Mouse (Mus musculus) forebrain, embryonic 16.5 days (tissue): Measurements from ENCODE around the gene Med24. TPM values are rescaled to one million over a fixed set of nuclear protein-coding genes. Genes with fewer than 3 reads are reported as not detected.
A peak's percentile ranks its signal among the peaks of the same experiment; 100 is the strongest.

ENCODE experiments used
- ATAC-seq: fragments of 200-750 bp; cut with Nextera tagmentation; 2 replicates; pipeline ENCODE4 v1.8.0; 2017; ENCODE audit warnings: mild to moderate bottlenecking, moderate library complexity
- H3K27ac ChIP-seq: fragments of 300-500 bp; sonication (generic); 2 replicates; pipeline ENCODE4 v1.5.1; 2014; ENCODE audit warnings: low read length, control low read depth
- H3K27me3 ChIP-seq: fragments of 300-500 bp; sonication (generic); replicated peaks from 2 replicates; pipeline ENCODE4 v1.6.1; 2014; ENCODE audit warnings: low read length; ENCODE audit not compliant: control insufficient read depth, insufficient read depth
- H3K36me3 ChIP-seq: fragments of 300-500 bp; sonication (generic); 2 replicates; pipeline ENCODE4 v1.6.1; 2014; ENCODE audit not compliant: control insufficient read depth, insufficient read depth
- H3K4me1 ChIP-seq: fragments of 300-500 bp; sonication (generic); replicated peaks from 2 replicates; pipeline ENCODE4 v1.6.1; 2014; ENCODE audit warnings: low read length; ENCODE audit not compliant: control insufficient read depth, insufficient read depth
- H3K4me2 ChIP-seq: fragments of 300-500 bp; sonication (generic); 2 replicates; pipeline ENCODE4 v1.6.1; 2014; ENCODE audit warnings: mild to moderate bottlenecking, low read length, control low read depth
- H3K4me3 ChIP-seq: fragments of 300-500 bp; sonication (generic); replicated peaks from 2 replicates; pipeline ENCODE4 v1.5.1; 2014; ENCODE audit warnings: mild to moderate bottlenecking, low read length, control low read depth
- H3K9ac ChIP-seq: fragments of 300-500 bp; sonication (generic); replicated peaks from 2 replicates; pipeline ENCODE4 v1.6.1; 2014; ENCODE audit warnings: low read depth, low read length, control low read depth
- H3K9me3 ChIP-seq: fragments of 300-500 bp; sonication (generic); 2 replicates; pipeline ENCODE4 v1.6.1; 2016; ENCODE audit warnings: low read length; ENCODE audit not compliant: control insufficient read depth
- WGBS: fragments of 180-500 bp; shearing (Covaris S2); extraction: QIAGEN DNeasy Blood & Tissue Kit; methylation state at CpG from one replicate; pipeline ENCODE4 v1.1.7; 2014; 5-methylcytosine and 5-hydroxymethylcytosine counted together
- polyA plus RNA-seq: library from polyadenylated mRNA; unstranded; fragments of >200 nt; fragmentation: Nextera tagmentation; extraction: Ambion mirVana; gene quantifications from 2 replicates; pipeline ENCODE4 v1.2.1, GENCODE M21; 2015

Med24 gene
- polyA plus RNA-seq, 1 experiment from 2014 or later: 93.7 TPM

- H3K4me1 ChIP-seq: peaks cover 48% of the 10 kb centered on the region
- WGBS: 22% methylated on average over 7 of the region's 7 CpGs
- H3K9me3 ChIP-seq: no peaks in the 10 kb centered on the region
- no peak overlapping the region for H3K27ac ChIP-seq
- H3K27me3 ChIP-seq: no peaks in the 10 kb centered on the region
- no peak overlapping the region for H3K9ac ChIP-seq
- no peak overlapping the region for H3K4me3 ChIP-seq
- no peak overlapping the region for H3K4me2 ChIP-seq
- ATAC-seq: peak; percentile 23; the same call in 1 of the 2 replicates
- peaks cover 15% of the 10 kb centered on the region for H3K36me3 ChIP-seq
Measured at GRCm38 (mm10) chr11:98754621-98755181, 25.5 kb upstream of the Med24 start.

DNA sequence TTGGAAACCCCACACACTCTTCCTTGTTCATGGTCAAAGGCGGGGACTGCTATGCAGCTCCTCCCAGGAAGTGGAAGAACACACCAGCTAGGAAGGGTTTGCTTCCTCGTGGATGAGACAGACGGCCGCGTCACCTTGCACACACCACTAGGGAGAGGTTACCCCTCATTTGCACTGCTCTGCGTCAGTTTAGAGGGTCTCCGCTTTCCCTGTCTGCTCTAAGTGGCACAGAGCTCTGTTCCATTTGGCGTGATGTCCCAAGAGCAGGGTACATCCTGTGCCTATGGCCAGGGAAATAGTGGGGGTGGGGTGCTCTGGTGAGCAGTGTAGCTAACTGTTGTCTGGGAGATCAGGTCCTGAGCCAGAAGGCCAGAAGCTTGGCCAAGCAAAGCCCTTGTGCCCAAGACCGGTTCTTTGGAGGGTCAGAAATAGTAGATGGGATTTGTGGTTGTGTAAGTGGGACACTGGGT, 25.0 kb upstream of the Med24 start:
- Histone ChIP-seq H3K9ac (0 out of 2 replicates have a peak overlapping the region, but pooled peaks have one; percentile 29), H3K4me2 (no peak overlapping the region), H3K9me3 (no peaks in the 10 kb centered on the region), H3K27ac (no peak overlapping the region), H3K4me3 (no peak overlapping the region), H3K4me1 (peaks cover 53% of the 10 kb centered on the region), H3K27me3 (no peaks in the 10 kb centered on the region), H3K36me3 (peaks cover 15% of the 10 kb centered on the region)
- ATAC-seq: no peak
- WGBS: 77% methylated on average over 9 of the region's 9 CpGs

DNA sequence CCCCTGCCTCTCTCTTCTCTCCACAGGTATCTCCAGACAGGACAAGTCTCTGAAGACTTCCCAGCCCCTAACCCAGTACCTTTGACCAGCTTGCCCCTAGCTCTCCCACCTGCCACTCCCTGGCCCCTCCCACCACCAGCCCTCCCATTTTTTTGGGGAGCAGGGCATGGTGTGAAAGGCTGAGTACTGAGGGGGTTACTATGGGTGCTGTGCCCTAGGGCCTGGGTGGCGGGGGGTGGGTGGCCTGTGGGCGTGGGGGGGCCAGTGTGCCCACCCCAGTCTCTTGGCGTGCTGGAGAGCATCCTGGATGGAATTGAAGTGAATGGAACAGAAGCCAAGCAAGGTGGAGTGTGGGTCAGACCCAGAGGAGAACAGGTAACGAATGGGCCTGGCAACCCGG, 24.0 kb upstream of the Med24 start:
- no peak overlapping the region for H3K27ac ChIP-seq

DNA sequence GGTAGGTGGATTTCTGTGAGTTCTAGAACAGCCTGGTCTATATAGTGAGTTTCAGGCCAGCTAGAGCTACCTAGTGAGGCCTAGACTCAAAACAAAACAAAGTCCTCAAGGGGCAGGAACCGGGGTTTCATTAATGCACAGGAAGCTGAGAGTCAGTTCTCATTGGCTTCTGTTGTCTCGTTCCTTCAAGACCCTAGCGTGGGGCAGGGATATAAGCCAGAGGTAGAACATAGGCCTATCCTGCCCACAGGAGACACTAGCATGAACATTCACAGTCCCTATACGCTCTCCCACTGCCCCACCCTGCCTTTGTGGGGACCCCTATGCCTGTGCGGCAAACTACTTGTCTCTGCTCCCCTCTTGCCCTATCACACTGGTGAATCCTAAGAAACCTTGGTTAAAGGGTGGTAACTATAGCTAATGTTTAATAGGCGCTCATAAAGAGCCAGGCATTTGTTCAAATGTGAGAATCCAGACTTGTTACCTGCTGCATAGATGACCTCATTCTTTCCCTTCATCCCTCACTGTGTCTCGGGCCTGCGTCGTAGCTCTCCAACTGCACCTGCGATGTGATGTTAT, 23.4 kb upstream of the Med24 start:
- 87% methylated on average over 10 of the region's 10 CpGs for WGBS
- peaks cover 68% of the 10 kb centered on the region for H3K4me1 ChIP-seq
- H3K36me3 ChIP-seq: peaks cover 15% of the 10 kb centered on the region
- H3K27ac ChIP-seq: no peak overlapping the region; the same call in 1 of the 2 replicates
- no peaks in the 10 kb centered on the region for H3K27me3 ChIP-seq
- H3K4me2 ChIP-seq: no peak overlapping the region
- H3K9me3 ChIP-seq: no peaks in the 10 kb centered on the region
- no peak for ATAC-seq
- H3K9ac ChIP-seq: no peak overlapping the region; the same call in 1 of the 2 replicates
- no peak overlapping the region for H3K4me3 ChIP-seq

More for the DNA sequence above, 24.0 kb upstream of the Med24 start:
- no peak for ATAC-seq
- Histone ChIP-seq H3K4me3 (no peak overlapping the region), H3K9ac (no peak overlapping the region), H3K9me3 (no peaks in the 10 kb centered on the region), H3K4me2 (no peak overlapping the region), H3K27me3 (no peaks in the 10 kb centered on the region), H3K36me3 (peaks cover 15% of the 10 kb centered on the region), H3K4me1 (peaks cover 62% of the 10 kb centered on the region)
- 87% methylated on average over 5 of the region's 5 CpGs for WGBS

- peak overlapping the region; percentile 25; the same call in 1 of the 2 replicates for H3K4me3 ChIP-seq
- peak overlapping the region; percentile 64 for H3K4me2 ChIP-seq
- no peaks in the 10 kb centered on the region for H3K9me3 ChIP-seq
- no peaks in the 10 kb centered on the region for H3K27me3 ChIP-seq
- 13% methylated on average over 6 of the region's 6 CpGs for WGBS
- H3K27ac ChIP-seq: peak overlapping the region; percentile 100
- peaks cover 15% of the 10 kb centered on the region for H3K36me3 ChIP-seq
- peaks cover 80% of the 10 kb centered on the region for H3K4me1 ChIP-seq
- H3K9ac ChIP-seq: peak overlapping the region; percentile 68
- ATAC-seq: no peak
Measured at GRCm38 (mm10) chr11:98751221-98751782, 22.1 kb upstream of the Med24 start.

- Histone ChIP-seq H3K9me3 (no peaks in the 10 kb centered on the region), H3K4me3 (peak overlapping the region; percentile 25), H3K27ac (peak overlapping the region; percentile 100), H3K4me2 (peak overlapping the region; percentile 64), H3K4me1 (peaks cover 85% of the 10 kb centered on the region), H3K9ac (peak overlapping the region; percentile 68), H3K27me3 (no peaks in the 10 kb centered on the region), H3K36me3 (peaks cover 11% of the 10 kb centered on the region)
- ATAC-seq: peak; percentile 34
- 8% methylated on average over 16 of the region's 17 CpGs for WGBS
Measured at GRCm38 (mm10) chr11:98750351-98751201, 21.3 kb upstream of the Med24 start.

DNA sequence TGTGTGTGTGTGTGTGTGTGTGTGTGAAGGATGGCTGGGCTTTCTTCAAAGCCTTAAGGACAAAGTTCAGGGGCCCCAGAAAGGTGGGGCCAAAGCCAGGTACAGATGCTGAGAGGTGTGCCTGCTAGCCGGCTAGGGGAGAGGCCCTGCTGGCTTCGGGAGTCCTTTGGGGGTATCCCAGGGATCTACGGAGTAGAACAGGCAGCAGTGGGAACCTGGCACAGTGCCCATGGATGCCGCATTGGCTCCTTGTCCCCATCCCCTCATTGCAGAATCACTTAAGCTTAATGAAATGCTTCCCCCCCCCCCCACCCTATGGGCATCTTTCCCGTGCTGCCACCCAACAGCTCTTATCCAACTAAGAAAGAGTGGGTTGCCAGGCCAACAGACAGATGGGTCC, 20.5 kb upstream of the Med24 start:
- H3K27me3 ChIP-seq: no peaks in the 10 kb centered on the region
- peak; percentile 35 for ATAC-seq
- peaks cover 88% of the 10 kb centered on the region for H3K4me1 ChIP-seq

GRCm38 (mm10) chr11:98748506-98749416, 19.5 kb upstream of the Med24 start:
- H3K4me3 ChIP-seq: peak overlapping the region; percentile 36
- WGBS: 6% methylated on average over 15 of the region's 15 CpGs
- peaks cover 6% of the 10 kb centered on the region; the same call in 1 of the 2 replicates for H3K36me3 ChIP-seq
- peak overlapping the region; percentile 100 for H3K27ac ChIP-seq
- H3K27me3 ChIP-seq: no peaks in the 10 kb centered on the region
- H3K9me3 ChIP-seq: no peaks in the 10 kb centered on the region
- ATAC-seq: peak; percentile 39
- peaks cover 90% of the 10 kb centered on the region for H3K4me1 ChIP-seq
- peak overlapping the region; percentile 68 for H3K9ac ChIP-seq
- H3K4me2 ChIP-seq: peak overlapping the region; percentile 64

More for the DNA sequence above, 20.5 kb upstream of the Med24 start:
- Histone ChIP-seq H3K9me3 (no peaks in the 10 kb centered on the region), H3K27ac (peak overlapping the region; percentile 100), H3K4me2 (peak overlapping the region; percentile 64), H3K9ac (peak overlapping the region; percentile 68), H3K36me3 (peaks cover 11% of the 10 kb centered on the region), H3K4me3 (peak overlapping the region; percentile 36)
- WGBS: 0% methylated on average over 5 of the region's 5 CpGs
